Mouse (Mus musculus) kidney, adult 18-20 months (tissue): Measurements from ENCODE around the gene Serpinb1a.

Experiments
- DNase-seq: peaks from one replicate; pipeline ENCODE4 v3.0.0; 2021

Gene Serpinb1a

GRCm38 (mm10) chr13:32794619-32795018, 56.4 kb downstream of the Serpinb1a start:
- DNase-seq = peak; percentile 77
